Mouse (Mus musculus) kidney, postnatal 36 days (tissue): Measurements from ENCODE around the gene Mpped1.

ENCODE experiments used
- DNase-seq, 2 experiments: peaks; one replicate each; pipeline ENCODE4 v3.0.0; 2021 to 2022; ENCODE audit warnings: mixed read lengths in 2 of 2

The Mpped1 gene

GRCm38 (mm10) chr15:83894261-83894660 lies 115.0 kb downstream of the Mpped1 start:
- DNase-seq, result no peak

- DNase-seq, result no peak
Measured at GRCm38 (mm10) chr15:83896011-83896410, 116.7 kb downstream of the Mpped1 start.

GRCm38 (mm10) chr15:83897286-83897685 lies 118.0 kb downstream of the Mpped1 start:
- DNase-seq, result no peak

DNA sequence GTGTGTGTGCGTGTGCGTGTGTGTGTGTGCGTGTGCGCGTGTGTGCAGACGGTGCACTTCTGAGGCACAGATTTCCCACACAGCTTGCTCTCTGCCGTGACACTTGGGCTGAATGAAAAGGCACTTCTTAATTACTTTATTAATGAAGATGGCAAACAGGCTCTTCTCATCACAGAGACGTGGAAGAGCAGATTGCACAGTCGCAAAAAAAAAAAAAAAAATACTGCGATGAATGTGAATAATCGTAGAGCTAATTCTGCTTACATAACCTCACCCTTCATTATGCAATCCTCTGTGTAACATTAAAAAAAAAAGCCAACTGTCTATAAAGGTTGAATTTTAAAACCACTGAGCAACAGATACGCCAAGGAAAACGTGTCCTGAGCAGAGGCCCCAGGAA lies 127.2 kb downstream of the Mpped1 start:
- DNase-seq, result no peak
